Mouse (Mus musculus) heart, adult 2 months (tissue): Measurements from ENCODE around the gene Kat5.

Source experiments
- CTCF ChIP-seq: fragments of 200-600 bp; IDR thresholded peaks from 2 replicates; pipeline ENCODE4 v1.8.1; 2022; ENCODE audit warnings: antibody characterized with exemption, mild to moderate bottlenecking, moderate library complexity
- POLR2A ChIP-seq: fragments of 200-500 bp; IDR thresholded peaks from 2 replicates; pipeline ENCODE4 v1.6.1; 2011; ENCODE audit warnings: mild to moderate bottlenecking, low read depth, low read length, control low read depth; ENCODE audit not compliant: insufficient read depth

GRCm38 (mm10) chr19:5612762-5613411, 2.9 kb upstream of the Kat5 start:
- TF ChIP-seq CTCF: no peak
- no peak for TF ChIP-seq POLR2A
